Mouse (Mus musculus) lung, postnatal 0 days (tissue): ENCODE data around the gene Cnksr1.

Source experiments
- CTCF ChIP-seq: IDR thresholded peaks from 2 replicates; pipeline ENCODE4 v1.5.1; 2016; ENCODE audit warnings: antibody characterized with exemption, mild to moderate bottlenecking
- EP300 ChIP-seq: IDR thresholded peaks from 2 replicates; pipeline ENCODE4 v1.6.1; 2016; ENCODE audit warnings: antibody characterized with exemption, mild to moderate bottlenecking, control low read depth

DNA sequence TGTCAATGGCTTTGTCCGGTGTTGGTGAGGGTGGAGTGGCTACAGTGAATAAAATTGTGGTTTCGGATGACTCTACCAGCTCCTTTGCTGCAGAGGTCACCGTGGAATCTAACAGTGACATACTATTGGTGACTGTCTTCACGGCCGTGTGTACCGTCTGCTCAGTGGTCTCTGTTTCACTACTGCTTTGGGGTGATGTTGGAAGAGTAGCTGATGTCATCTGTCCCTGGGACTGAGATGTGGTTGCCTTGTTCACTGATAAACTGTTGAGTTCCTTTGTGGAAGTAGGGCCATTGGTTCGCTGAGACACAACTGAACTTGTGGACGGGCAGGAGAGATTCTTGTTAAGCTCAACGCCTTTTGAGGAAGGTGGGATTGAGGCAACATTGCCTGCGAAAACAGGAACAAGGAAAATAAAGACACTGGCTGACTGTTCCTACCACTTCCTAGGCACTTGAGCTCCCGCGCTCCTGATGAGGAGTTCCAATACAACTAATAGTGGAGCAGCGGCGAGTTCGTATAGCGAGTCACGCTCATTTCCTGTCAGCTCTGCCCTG lies 34.8 kb downstream of the Cnksr1 start:
- TF ChIP-seq CTCF, result no peak
- TF ChIP-seq EP300, result no peak
